Mouse (Mus musculus) frontal cortex, postnatal 14 days (tissue): ENCODE data around the gene Fibp.

ENCODE experiments used
- DNase-seq, 2 experiments: peaks; one replicate each; pipeline ENCODE4 v3.0.0; 2022; ENCODE audit warnings: low spot score in 2 of 2

The Fibp gene

DNA sequence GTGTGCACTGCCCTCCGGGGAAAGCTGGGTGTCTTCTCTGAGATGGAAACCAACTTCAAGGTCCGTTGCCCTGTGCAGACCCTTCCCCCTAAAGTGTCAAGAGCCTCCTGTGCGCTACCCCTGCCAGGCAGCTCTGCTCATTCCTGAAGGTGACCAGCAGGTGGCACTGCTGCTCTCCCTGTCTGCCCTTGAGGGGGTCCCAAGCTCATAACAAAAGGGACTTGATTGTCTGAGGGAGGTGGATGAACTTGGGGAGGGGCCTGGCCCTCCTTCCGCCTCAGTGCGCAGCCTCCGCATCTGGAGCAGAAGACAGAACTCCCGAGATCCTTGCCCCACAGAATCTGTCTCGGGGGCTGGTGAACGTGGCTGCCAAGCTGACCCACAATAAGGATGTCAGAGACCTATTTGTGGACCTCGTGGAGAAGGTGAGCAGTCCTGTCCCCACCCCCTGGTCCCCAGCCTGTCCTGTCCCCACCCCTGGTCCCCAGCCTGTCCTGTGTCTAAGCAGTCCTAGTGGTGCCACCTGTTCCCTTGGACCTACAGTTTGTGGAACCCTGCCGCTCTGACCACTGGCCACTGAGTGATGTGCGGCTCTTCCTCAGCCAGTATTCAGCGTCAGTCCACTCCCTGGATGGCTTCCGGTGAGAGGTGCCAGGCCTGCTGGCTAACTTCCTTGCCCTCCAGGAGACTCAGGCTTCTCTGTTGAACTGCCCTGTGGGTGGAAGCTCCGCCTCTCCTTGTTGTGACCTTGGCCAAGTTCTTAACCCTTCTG, 3.6 kb downstream of the Fibp start:
- DNase-seq: no peak

DNA sequence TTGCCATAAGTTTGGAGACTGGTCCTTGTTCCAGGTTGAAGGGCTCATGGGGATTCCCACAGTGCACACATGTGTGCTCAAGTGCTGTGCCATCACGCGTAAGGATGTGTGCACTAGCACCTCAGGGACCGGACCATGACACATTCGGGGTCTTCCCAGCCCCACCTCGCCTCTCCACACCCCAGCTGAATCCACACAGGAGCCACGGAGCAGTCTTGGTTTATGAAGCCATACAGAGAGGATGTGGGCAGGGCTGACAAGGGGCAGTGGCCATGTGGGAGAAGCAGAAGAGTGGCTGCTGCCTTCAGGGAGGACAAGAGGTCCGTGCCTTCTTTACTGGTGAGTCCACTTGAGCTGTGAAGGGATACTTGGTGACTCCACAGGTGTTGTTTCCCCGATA, 4.6 kb downstream of the Fibp start:
- DNase-seq: no peak

GRCm38 (mm10) chr19:5466916-5467500, 6.6 kb downstream of the Fibp start:
- no peak for DNase-seq

- DNase-seq: no peak
Measured at GRCm38 (mm10) chr19:5468374-5468773, 8.0 kb downstream of the Fibp start, which contains the start of gene Ctsw. Ctsw (minus strand) TSS chr19:5468507.

DNA sequence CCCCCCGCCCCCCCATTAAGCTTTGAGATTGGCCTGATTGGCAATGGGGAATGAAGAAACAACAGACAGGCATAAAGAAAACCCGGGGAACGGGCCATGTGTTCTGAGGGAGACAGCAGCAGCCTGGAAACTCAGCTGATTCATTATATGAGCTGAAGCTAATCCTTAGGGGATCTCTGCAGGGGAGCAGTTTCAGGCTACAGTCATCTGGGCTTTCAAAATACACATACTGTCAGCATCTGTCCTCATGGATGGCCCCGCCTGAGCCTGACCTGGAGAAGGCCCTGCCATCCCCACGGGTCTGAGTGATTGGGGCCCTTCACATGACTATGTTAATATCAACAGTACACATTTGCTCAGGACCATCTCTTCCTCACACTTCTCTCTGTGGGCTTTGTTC, 11.4 kb downstream of the Fibp start:
- no peak for DNase-seq

GRCm38 (mm10) chr19:5472857-5473256, 12.4 kb downstream of the Fibp start:
- no peak for DNase-seq

GRCm38 (mm10) chr19:5473720-5474119, 13.3 kb downstream of the Fibp start, which contains the start of gene Efemp2:
Efemp2 (plus strand) TSS chr19:5473954.
- DNase-seq: peak in 1 of 2 experiments; percentile 57

GRCm38 (mm10) chr19:5474281-5475068, 14.1 kb downstream of the Fibp start:
- no peak for DNase-seq

DNA sequence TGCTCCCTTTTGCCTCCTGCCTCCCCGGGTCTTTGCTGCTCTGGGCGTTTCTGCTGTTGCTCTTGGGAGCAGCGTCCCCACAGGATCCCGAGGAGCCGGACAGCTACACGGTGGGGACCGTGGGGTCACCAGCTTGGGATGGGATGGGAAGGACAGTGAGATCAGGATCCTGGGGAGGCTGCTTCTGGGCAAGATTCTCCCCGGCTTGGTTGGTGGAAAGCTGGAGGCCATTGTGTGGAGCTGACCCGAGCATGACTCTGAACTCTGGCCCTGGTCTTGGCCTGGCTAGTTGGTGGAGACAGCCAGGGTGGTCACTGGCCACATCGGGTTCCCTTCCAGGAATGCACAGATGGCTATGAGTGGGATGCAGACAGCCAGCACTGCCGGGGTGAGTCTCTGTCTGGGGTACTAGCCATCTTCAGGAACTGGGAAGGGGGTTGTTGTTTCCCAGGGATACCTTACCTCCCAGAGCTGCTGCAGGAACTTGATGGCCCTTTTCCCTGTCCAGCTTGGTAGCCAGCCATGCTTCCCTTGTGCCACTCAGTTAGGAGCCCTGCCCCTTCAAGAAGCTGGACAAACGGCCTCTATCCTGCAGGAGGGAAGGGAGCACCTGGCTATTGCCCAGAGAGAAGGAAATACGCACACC, 14.8 kb downstream of the Fibp start:
- no peak for DNase-seq

DNA sequence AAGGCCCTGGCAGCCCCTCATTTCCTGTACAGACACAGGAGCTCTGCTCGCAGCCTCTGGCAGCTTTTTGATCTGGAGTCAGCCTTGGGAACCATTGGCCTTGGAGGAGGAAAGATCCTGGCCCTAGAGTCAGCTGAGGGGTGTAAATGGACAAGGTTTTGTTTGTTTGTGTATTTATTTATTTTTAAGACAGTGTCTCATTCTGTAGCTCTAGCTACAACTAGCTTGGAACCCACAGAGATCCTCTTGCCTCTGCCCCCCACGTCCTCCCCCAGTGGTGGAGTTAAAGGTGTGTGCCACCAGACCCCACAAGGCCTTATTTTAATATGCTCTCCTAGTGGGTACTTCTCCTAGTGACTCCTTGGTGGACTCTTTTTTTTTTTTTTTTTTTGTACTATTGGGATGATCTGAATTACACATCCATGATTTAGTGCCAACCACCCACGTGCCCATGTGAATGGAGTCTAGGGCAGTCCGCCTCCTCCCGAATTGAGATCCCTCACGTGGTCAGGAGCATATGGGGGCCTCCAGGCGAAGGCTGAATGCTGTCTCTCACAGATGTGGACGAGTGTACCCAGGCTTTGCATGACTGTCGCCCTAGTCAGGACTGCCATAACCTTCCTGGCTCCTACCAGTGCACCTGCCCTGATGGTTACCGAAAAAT, 16.7 kb downstream of the Fibp start:
- no peak for DNase-seq

DNA sequence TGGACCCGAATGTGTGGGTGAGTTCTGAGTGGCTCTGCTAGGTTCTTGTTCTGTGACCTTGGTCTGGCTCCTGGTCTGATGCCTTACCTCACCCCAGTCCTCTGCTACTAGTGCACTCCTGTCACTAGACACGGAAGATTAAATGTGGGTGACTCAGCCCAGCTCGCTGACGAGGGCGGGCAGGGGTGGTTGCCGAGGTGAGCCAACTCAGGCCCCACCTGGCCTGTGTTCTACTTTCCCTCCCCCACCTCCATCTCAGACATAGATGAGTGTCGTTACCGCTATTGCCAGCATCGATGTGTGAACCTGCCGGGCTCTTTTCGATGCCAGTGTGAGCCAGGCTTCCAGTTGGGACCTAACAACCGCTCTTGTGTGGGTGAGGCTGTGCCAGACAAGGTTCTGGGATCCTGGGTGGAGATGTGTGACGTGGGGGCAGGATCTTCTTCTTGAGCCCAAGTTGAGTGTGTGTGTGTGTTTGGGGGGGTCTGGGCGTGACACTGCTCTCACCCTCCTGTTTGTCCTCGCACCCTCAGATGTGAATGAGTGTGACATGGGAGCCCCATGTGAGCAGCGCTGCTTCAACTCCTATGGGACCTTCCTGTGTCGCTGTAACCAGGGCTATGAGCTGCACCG, 17.4 kb downstream of the Fibp start:
- DNase-seq: no peak

GRCm38 (mm10) chr19:5480016-5480415, 19.6 kb downstream of the Fibp start:
- DNase-seq: no peak

GRCm38 (mm10) chr19:5481398-5481797, 21.0 kb downstream of the Fibp start:
- no peak for DNase-seq

- DNase-seq: no peak
Measured at GRCm38 (mm10) chr19:5483386-5484359, 23.3 kb downstream of the Fibp start.

DNA sequence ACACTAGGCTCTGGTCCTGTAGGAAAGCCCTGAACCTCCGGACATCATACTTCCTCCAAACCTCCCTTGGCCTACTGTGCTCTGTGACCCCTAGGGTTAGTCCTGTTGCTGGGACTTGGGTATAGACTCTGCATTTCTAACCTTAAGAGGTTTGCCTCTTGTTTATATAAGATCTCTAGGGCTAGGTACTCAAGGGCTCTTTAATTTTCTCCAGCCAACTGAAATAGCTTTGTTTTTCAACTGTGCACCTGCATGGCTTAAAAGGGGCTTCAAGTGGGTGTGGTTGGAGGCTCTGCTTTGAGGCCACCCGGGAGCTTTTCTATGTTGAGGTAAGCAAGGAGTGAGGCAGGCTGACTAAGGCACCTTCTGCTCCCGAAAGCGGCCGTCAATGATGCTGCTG, 24.1 kb downstream of the Fibp start:
- DNase-seq: no peak

- no peak for DNase-seq
Measured at GRCm38 (mm10) chr19:5485371-5485770, 25.0 kb downstream of the Fibp start.

DNA sequence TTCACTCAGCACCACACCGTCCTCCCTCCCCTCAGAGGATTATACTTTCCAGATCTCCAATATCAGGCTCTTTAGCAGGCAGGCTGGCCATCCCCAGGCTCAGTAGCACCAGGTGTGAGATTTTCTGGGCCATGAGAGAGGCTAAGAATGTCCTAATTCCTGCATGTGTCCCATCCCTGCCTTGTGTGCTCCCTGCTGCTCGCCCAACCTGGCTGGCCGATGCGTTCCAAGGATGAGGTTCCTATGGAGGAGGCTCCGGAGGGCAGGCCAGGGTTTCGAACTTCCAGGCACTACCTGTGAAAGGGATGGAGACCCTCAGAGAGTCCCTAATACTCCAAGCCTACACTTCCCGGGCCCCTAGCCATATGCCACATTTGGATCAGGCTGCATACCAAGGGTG, 25.4 kb downstream of the Fibp start:
- DNase-seq: no peak

DNA sequence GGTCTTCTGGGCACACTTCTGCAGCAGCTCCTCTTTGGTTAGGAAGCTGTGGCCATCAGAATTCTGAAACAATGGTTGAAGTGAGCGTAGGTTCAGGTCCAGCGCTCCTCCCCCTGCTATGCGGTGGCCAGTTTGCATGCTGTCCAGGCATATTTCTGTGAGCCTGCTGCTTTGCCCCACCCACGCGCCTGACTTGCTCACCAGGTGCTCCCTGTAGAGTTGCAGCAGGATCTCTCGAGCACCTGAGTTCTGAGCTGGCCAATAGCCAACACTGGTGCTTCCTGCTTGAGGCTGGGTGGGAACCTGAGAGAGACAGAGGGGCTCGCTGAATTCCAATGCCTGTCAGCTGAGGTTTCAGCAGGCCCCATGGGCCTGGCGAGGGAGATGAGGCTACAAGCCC, 25.9 kb downstream of the Fibp start:
- DNase-seq: no peak

DNA sequence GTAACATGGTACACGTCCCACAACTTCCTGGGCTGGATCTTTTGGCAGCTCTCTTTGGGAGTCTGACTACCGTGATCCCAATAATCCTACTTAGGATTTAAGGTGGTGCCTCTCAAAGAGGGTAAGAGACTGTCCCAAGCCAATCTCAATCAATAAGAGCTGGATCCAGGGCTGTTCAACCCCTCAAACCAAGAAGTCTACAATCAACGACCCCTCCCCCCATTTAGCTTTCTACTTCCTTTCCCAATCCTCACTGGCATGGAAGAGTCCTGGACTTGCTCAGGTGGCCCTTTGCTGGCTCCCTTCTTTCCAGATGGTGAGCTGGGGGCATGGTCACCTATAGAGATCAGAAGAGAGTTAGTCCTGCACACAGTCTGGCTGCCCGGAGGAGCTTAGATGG, 26.4 kb downstream of the Fibp start:
- no peak for DNase-seq
